Comparison of ENCODE assay signal across 8 mouse cellular contexts in genomic region chr5:23787536-23788389, GRCm38 (mm10). TPM values are rescaled to one million over a fixed set of nuclear protein-coding genes. Genes with fewer than 3 reads are reported as not detected.
A peak's percentile ranks its signal among the peaks of the same experiment; 100 is the strongest.
DNase-seq lines count a peak whose midpoint lies in the region; ATAC-seq and TF ChIP-seq lines count a peak whose summit lies in the region.

Rint1 (plus strand) TSS chr5:23787711.

- peak; percentile 95 for TF ChIP-seq POLR2A in heart, adult 2 months (IDR thresholded peaks at IDR 0.05; ENCODE audit: insufficient read depth, low read depth, low read length)

- no peaks in the 10 kb centered on the region for H3K9me3 ChIP-seq in embryonic facial prominence, embryonic 14.5 days (ENCODE audit: control insufficient read depth, low read length)
- no peaks in the 10 kb centered on the region for H3K9me3 ChIP-seq in limb, embryonic 13.5 days
- no peaks in the 10 kb centered on the region for H3K9me3 ChIP-seq in midbrain, embryonic 16.5 days (replicated peaks; ENCODE audit: control insufficient read depth, low read length, poor library complexity, severe bottlenecking)

- peak within 1 kb of the TSS; percentile 65 for H3K27ac ChIP-seq in embryonic facial prominence, embryonic 14.5 days (replicated peaks; ENCODE audit: low read depth, low read length)
- H3K27ac ChIP-seq in heart, adult 2 months = peak within 1 kb of the TSS; percentile 92
- peak within 1 kb of the TSS; percentile 73 for H3K27ac ChIP-seq in limb, embryonic 13.5 days
- peak within 1 kb of the TSS; percentile 80 for H3K27ac ChIP-seq in midbrain, embryonic 16.5 days (ENCODE audit: low read length)

- peaks cover 18% of the 10 kb centered on the region for H3K36me3 ChIP-seq in embryonic facial prominence, embryonic 14.5 days (ENCODE audit: control insufficient read depth, insufficient read depth, low read length)
- H3K36me3 ChIP-seq in heart, adult 2 months (ENCODE audit: control insufficient read depth, insufficient read depth, low read length) = no peaks in the 10 kb centered on the region
- peaks cover 17% of the 10 kb centered on the region for H3K36me3 ChIP-seq in limb, embryonic 13.5 days
- peaks cover 4% of the 10 kb centered on the region; the same call in 1 of the 2 replicates for H3K36me3 ChIP-seq in midbrain, embryonic 16.5 days (ENCODE audit: control insufficient read depth, insufficient read depth, low read length)

- peak within 1 kb of the TSS; percentile 94 for H3K9ac ChIP-seq in embryonic facial prominence, embryonic 14.5 days (ENCODE audit: low read depth, low read length)
- peak within 1 kb of the TSS; percentile 89 for H3K9ac ChIP-seq in heart, adult 2 months (ENCODE audit: low read depth, low read length)
- peak within 1 kb of the TSS; percentile 94 for H3K9ac ChIP-seq in limb, embryonic 13.5 days
- peak within 1 kb of the TSS; percentile 97 for H3K9ac ChIP-seq in midbrain, embryonic 16.5 days (ENCODE audit: low read depth, low read length)

- no peaks in the 10 kb centered on the region for H3K79me2 ChIP-seq in heart, adult 2 months (replicated peaks; ENCODE audit: control insufficient read depth, insufficient read depth, low read length)

- intact Hi-C loops in heart, adult 2 months (cut with DNase I) = no loop called here

- H3K4me1 ChIP-seq in embryonic facial prominence, embryonic 14.5 days (ENCODE audit: control insufficient read depth, insufficient read depth, low read length) = peaks cover 7% of the 10 kb centered on the region
- peaks cover 3% of the 10 kb centered on the region; the same call in 1 of the 2 replicates for H3K4me1 ChIP-seq in heart, adult 2 months (ENCODE audit: control insufficient read depth, insufficient read depth, low read length)
- H3K4me1 ChIP-seq in limb, embryonic 13.5 days = peaks cover 10% of the 10 kb centered on the region
- H3K4me1 ChIP-seq in midbrain, embryonic 16.5 days (ENCODE audit: control insufficient read depth, insufficient read depth, low read length) = peaks cover 16% of the 10 kb centered on the region

- peak; percentile 86 for ATAC-seq in embryonic facial prominence, embryonic 14.5 days (ENCODE audit: low read depth)
- ATAC-seq in limb, embryonic 13.5 days (ENCODE audit: low FRiP score, low read depth) = peak; percentile 87
- peak; percentile 89 for ATAC-seq in midbrain, embryonic 16.5 days

- H3K4me3 ChIP-seq in embryonic facial prominence, embryonic 14.5 days (ENCODE audit: low read depth, low read length) = peak within 1 kb of the TSS; percentile 97
- peak within 1 kb of the TSS; percentile 96 for H3K4me3 ChIP-seq in heart, adult 2 months
- peak within 1 kb of the TSS; percentile 91 for H3K4me3 ChIP-seq in limb, embryonic 13.5 days
- H3K4me3 ChIP-seq in midbrain, embryonic 16.5 days (ENCODE audit: low read depth, low read length) = peak within 1 kb of the TSS; percentile 96

- H3K27me3 ChIP-seq in embryonic facial prominence, embryonic 14.5 days (replicated peaks; ENCODE audit: control insufficient read depth, insufficient read depth, low read length) = no peaks in the 10 kb centered on the region
- no peaks in the 10 kb centered on the region for H3K27me3 ChIP-seq in heart, adult 2 months (ENCODE audit: control insufficient read depth, insufficient read depth, low read length)
- H3K27me3 ChIP-seq in limb, embryonic 13.5 days = no peaks in the 10 kb centered on the region
- no peaks in the 10 kb centered on the region for H3K27me3 ChIP-seq in midbrain, embryonic 16.5 days (ENCODE audit: control insufficient read depth, insufficient read depth, low read depth, low read length)

- DNase-seq in 3T3-L1 (ENCODE audit: low read depth, low spot score) = peak; percentile 96
- peak; percentile 96 for DNase-seq in adrenal gland, postnatal 4 days (ENCODE audit: low spot score in 2 of 2)
- DNase-seq in embryonic facial prominence, embryonic 14.5 days (ENCODE audit: low spot score) = peak; percentile 95
- peak; percentile 91 to 97 for DNase-seq in heart, adult 2 months
- DNase-seq in kidney, adult 8-10 months = peak; percentile 89 to 97
- peak; percentile 98 for DNase-seq in spleen, postnatal 10 days (ENCODE audit: low spot score in 2 of 2)

- H3K4me2 ChIP-seq in embryonic facial prominence, embryonic 14.5 days (ENCODE audit: low read depth, low read length) = peak within 1 kb of the TSS; percentile 85
- H3K4me2 ChIP-seq in limb, embryonic 13.5 days (replicated peaks) = peak within 1 kb of the TSS; percentile 82
- peak within 1 kb of the TSS; percentile 96 for H3K4me2 ChIP-seq in midbrain, embryonic 16.5 days (ENCODE audit: low read length)

- TF ChIP-seq EP300 in heart, adult 2 months (IDR thresholded peaks at IDR 0.05; ENCODE audit: insufficient read depth, low read depth, low read length) = peak; percentile 81; the same call in 1 of the 2 replicates

- no peak; the same call in 1 of the 2 replicates for TF ChIP-seq CTCF in heart, adult 2 months (IDR thresholded peaks at IDR 0.05)

- 2% methylated on average over 44 of the region's 47 CpGs for WGBS in embryonic facial prominence, embryonic 14.5 days
- WGBS in heart, adult 2 months = 2% methylated on average over 47 of the region's 47 CpGs
- WGBS in limb, embryonic 13.5 days = 2% methylated on average over 47 of the region's 47 CpGs
- 3% methylated on average over 47 of the region's 47 CpGs for WGBS in midbrain, embryonic 16.5 days

RNA-seq across cellular contexts. Expression of gene Rint1, which starts in this region (rescaled TPM):
- total RNA-seq in adrenal gland, postnatal 4 days (2021) = 10 to 100 TPM; 24.6 to 24.7 TPM
- 27.1 and 30.8 TPM in 2 replicates for polyA plus RNA-seq in embryonic facial prominence, embryonic 14.5 days (2014; fragmentation: Nextera tagmentation; extraction: Ambion mirVana)
- 10 to 100 TPM; 12.9 to 14.7 TPM for total RNA-seq in heart, adult 2 months (2021)
- polyA plus RNA-seq in heart, adult 2 months (2012; rRNA removed) = 6.9 and 13.6 TPM in 2 replicates
- polyA plus RNA-seq in limb, embryonic 13.5 days (2015; fragmentation: Nextera tagmentation; extraction: Ambion mirVana) = 45.2 and 46.8 TPM in 2 replicates
- 30.2 and 30.3 TPM in 2 replicates for polyA plus RNA-seq in midbrain, embryonic 16.5 days (2015; fragmentation: Nextera tagmentation; extraction: Ambion mirVana)

Comparison
In these comparisons a context has a peak if more than half of its experiments do, and no peak if none do; other contexts are left out.
1. Peak in every context shown above with its lines: DNase-seq, ATAC-seq, H3K4me3 ChIP-seq and H3K27ac ChIP-seq.